ENCODE assay signal across 11 mouse cellular contexts in genomic region chr1:191557109-191557508, GRCm38 (mm10). TPM values are rescaled to one million over a fixed set of nuclear protein-coding genes. Genes with fewer than 3 reads are reported as not detected.
DNase-seq lines count a peak whose midpoint lies in the region; ATAC-seq and TF ChIP-seq lines count a peak whose summit lies in the region.
"Had no signal": no experiment of that assay in that cellular context is flagged by ENCODE, and none has a peak within 500 bp of the region (broad histone marks: within the 10 kb centered on the region; RNA-seq: fewer than 3 reads in every experiment).

No protein-coding gene starts in this region.

- no peak overlapping the region for H3K4me3 ChIP-seq in liver, postnatal 0 days (ENCODE audit: low read depth, low read length)
- no peak overlapping the region for H3K4me3 ChIP-seq in liver, embryonic 11.5 days (ENCODE audit: low read depth, low read length)
- no peak overlapping the region for H3K4me3 ChIP-seq in heart, embryonic 16.5 days (ENCODE audit: low read length)
- H3K4me3 ChIP-seq in myocyte, result no peak overlapping the region
- no peak overlapping the region for H3K4me3 ChIP-seq in midbrain, postnatal 0 days (ENCODE audit: low read depth, low read length)
- H3K4me3 ChIP-seq: erythroblast, embryonic 14.5 days had no signal

- H3K36me3 ChIP-seq in liver, postnatal 0 days (replicated peaks; ENCODE audit: insufficient read depth, low read length), result peaks cover 52% of the 10 kb centered on the region
- H3K36me3 ChIP-seq in liver, embryonic 11.5 days (ENCODE audit: control insufficient read depth, insufficient read depth, low read length), result peaks cover 28% of the 10 kb centered on the region
- peaks cover 16% of the 10 kb centered on the region; the same call in 1 of the 2 replicates for H3K36me3 ChIP-seq in heart, embryonic 16.5 days (ENCODE audit: control insufficient read depth, insufficient read depth)
- peaks cover 15% of the 10 kb centered on the region for H3K36me3 ChIP-seq in myocyte (ENCODE audit: control insufficient read depth, insufficient read depth)
- no peaks in the 10 kb centered on the region for H3K36me3 ChIP-seq in midbrain, postnatal 0 days (ENCODE audit: insufficient read depth, low read length)

- peak; percentile 15 to 48 for DNase-seq in heart, adult 18-20 months
- DNase-seq in heart, postnatal 25 days (ENCODE audit: low spot score), result no peak
- DNase-seq in liver, postnatal 0 days, result no peak
- DNase-seq in liver, embryonic 11.5 days (ENCODE audit: low spot score), result no peak
- no peak for DNase-seq in Muller cell, postnatal 12 days (ENCODE audit: inconsistent ontology term)
- no peak for DNase-seq in midbrain, postnatal 0 days (ENCODE audit: low spot score)
- DNase-seq: thymus, postnatal 25 days had no signal

- H3K9me3 ChIP-seq in liver, postnatal 0 days (ENCODE audit: low read length), result no peaks in the 10 kb centered on the region
- H3K9me3 ChIP-seq in liver, embryonic 11.5 days (ENCODE audit: control insufficient read depth, low read length), result no peaks in the 10 kb centered on the region
- H3K9me3 ChIP-seq in heart, embryonic 16.5 days (replicated peaks; ENCODE audit: control insufficient read depth, low read length), result no peaks in the 10 kb centered on the region
- H3K9me3 ChIP-seq in midbrain, postnatal 0 days (ENCODE audit: low read length), result no peaks in the 10 kb centered on the region

- H3K4me1 ChIP-seq in liver, postnatal 0 days (ENCODE audit: insufficient read depth), result no peaks in the 10 kb centered on the region
- H3K4me1 ChIP-seq in liver, embryonic 11.5 days (replicated peaks; ENCODE audit: control insufficient read depth, insufficient read depth, low read length), result no peaks in the 10 kb centered on the region
- no peaks in the 10 kb centered on the region for H3K4me1 ChIP-seq in heart, embryonic 16.5 days (ENCODE audit: control insufficient read depth, insufficient read depth, low read length)
- no peaks in the 10 kb centered on the region for H3K4me1 ChIP-seq in midbrain, postnatal 0 days (ENCODE audit: insufficient read depth, low read length)

- TF ChIP-seq CTCF in liver, postnatal 0 days (IDR thresholded peaks at IDR 0.05; ENCODE audit: low read depth), result no peak
- TF ChIP-seq CTCF in midbrain, postnatal 0 days (IDR thresholded peaks at IDR 0.05), result no peak

- no peaks in the 10 kb centered on the region for H3K27me3 ChIP-seq in liver, postnatal 0 days (ENCODE audit: insufficient read depth, low read length)
- no peaks in the 10 kb centered on the region for H3K27me3 ChIP-seq in liver, embryonic 11.5 days (replicated peaks; ENCODE audit: control insufficient read depth, insufficient read depth, low read length)
- no peaks in the 10 kb centered on the region for H3K27me3 ChIP-seq in heart, embryonic 16.5 days (ENCODE audit: control insufficient read depth, insufficient read depth, low read length)
- H3K27me3 ChIP-seq in myocyte (ENCODE audit: control insufficient read depth, insufficient read depth, insufficient read length), result no peaks in the 10 kb centered on the region
- no peaks in the 10 kb centered on the region for H3K27me3 ChIP-seq in midbrain, postnatal 0 days (ENCODE audit: insufficient read depth, low read length)

- peak; percentile 60; the same call in 1 of the 2 replicates for TF ChIP-seq EP300 in liver, postnatal 0 days (IDR thresholded peaks at IDR 0.05; ENCODE audit: low read depth)

- 74% methylated on average over 8 of the region's 8 CpGs for WGBS in liver, postnatal 0 days (ENCODE audit: insufficient replicate concordance)
- 76% methylated on average over 8 of the region's 8 CpGs for WGBS in liver, embryonic 11.5 days
- WGBS in heart, embryonic 16.5 days, result 61% methylated on average over 8 of the region's 8 CpGs
- WGBS in midbrain, postnatal 0 days, result 88% methylated on average over 8 of the region's 8 CpGs

- no peak overlapping the region for H3K9ac ChIP-seq in liver, postnatal 0 days (replicated peaks)
- H3K9ac ChIP-seq in liver, embryonic 11.5 days (ENCODE audit: low read depth, low read length), result no peak overlapping the region
- H3K9ac ChIP-seq in heart, embryonic 16.5 days (ENCODE audit: low read length), result no peak overlapping the region
- H3K9ac ChIP-seq in midbrain, postnatal 0 days (replicated peaks; ENCODE audit: low read length, poor library complexity, severe bottlenecking), result no peak overlapping the region

- no peak overlapping the region for H3K27ac ChIP-seq in liver, postnatal 0 days (ENCODE audit: low read depth)
- H3K27ac ChIP-seq in liver, embryonic 11.5 days (ENCODE audit: low read depth, low read length), result no peak overlapping the region
- no peak overlapping the region for H3K27ac ChIP-seq in heart, embryonic 16.5 days (ENCODE audit: low read length)
- no peak overlapping the region for H3K27ac ChIP-seq in midbrain, postnatal 0 days (ENCODE audit: low read depth, low read length)

- peak; percentile 25; the same call in 1 of the 2 replicates for ATAC-seq in liver, postnatal 0 days
- no peak for ATAC-seq in liver, embryonic 11.5 days (replicated peaks; ENCODE audit: low FRiP score)
- peak; percentile 55; the same call in 1 of the 2 replicates for ATAC-seq in heart, embryonic 16.5 days (replicated peaks; ENCODE audit: extremely low read depth, insufficient read depth, low FRiP score)
- ATAC-seq in midbrain, postnatal 0 days (ENCODE audit: low FRiP score), result no peak
- ATAC-seq: CD4-positive, CD25-positive, alpha-beta regulatory T cell, adult 4 months had no signal

- H3ac ChIP-seq in myocyte (ENCODE audit: control insufficient read depth, insufficient read length), result no peak overlapping the region

- TF ChIP-seq POLR2A in myocyte (IDR thresholded peaks at IDR 0.05; ENCODE audit: insufficient read length, low read depth), result no peak

- intact Hi-C loops in heart, postnatal 25 days (cut with DNase I), result no loop called here

- H3K4me2 ChIP-seq in liver, postnatal 0 days (ENCODE audit: low read depth, low read length), result no peak overlapping the region
- no peak overlapping the region for H3K4me2 ChIP-seq in liver, embryonic 11.5 days
- no peak overlapping the region for H3K4me2 ChIP-seq in heart, embryonic 16.5 days (ENCODE audit: low read depth, low read length)
- H3K4me2 ChIP-seq in myocyte (ENCODE audit: low read depth), result no peak overlapping the region
- H3K4me2 ChIP-seq in midbrain, postnatal 0 days (ENCODE audit: low read depth, low read length, poor library complexity, severe bottlenecking), result no peak overlapping the region

- no peaks in the 10 kb centered on the region for H3K79me2 ChIP-seq in myocyte (ENCODE audit: control insufficient read depth, insufficient read depth)

TF ChIP-seq in myocyte, 11 proteins besides CTCF, POLR2A, EP300 and RAD21:
- TF ChIP-seq USF1 (IDR thresholded peaks at IDR 0.05; ENCODE audit: low read depth), result peak; percentile 71
- peak in 1 of 3 experiments; percentile 36 for TF ChIP-seq MYOD1 (IDR thresholded peaks at IDR 0.05; ENCODE audit: control insufficient read depth in 1 of 3, insufficient read length in 2 of 3, low read depth in 2 of 3)
- no peak for TF ChIP-seq TCF3 (IDR thresholded peaks at IDR 0.05; ENCODE audit: insufficient read length, low read depth)

RNA-seq across cellular contexts. Expression of gene Dtl, which starts 18.2 kb away (rescaled TPM):
- total RNA-seq in heart, adult 18-20 months (2021), result under 1 TPM; 0.12 to 0.15 TPM
- total RNA-seq in heart, postnatal 25 days (2021), result under 1 TPM; 0.31 TPM
- polyA plus RNA-seq in liver, postnatal 0 days (2015; fragmentation: Nextera tagmentation; extraction: Ambion mirVana), result 10.7 and 11.8 TPM in 2 replicates
- polyA plus RNA-seq in liver, embryonic 11.5 days (2014; fragmentation: Nextera tagmentation; extraction: Ambion mirVana), result 70.9 and 79.9 TPM in 2 replicates
- 23.9 and 26.9 TPM in 2 replicates for polyA plus RNA-seq in heart, embryonic 16.5 days (2015; fragmentation: Nextera tagmentation; extraction: Ambion mirVana)
- 1.2 TPM for polyA plus RNA-seq in myocyte (2012; fragmentation: generic; extraction: Trizol)
- 2.5 and 3.1 TPM in 2 replicates for total RNA-seq in midbrain, postnatal 0 days (2014; rRNA removed)
- 1.7 and 2.0 TPM in 2 replicates for polyA plus RNA-seq in midbrain, postnatal 0 days (2015; fragmentation: Nextera tagmentation; extraction: Ambion mirVana)

RNA-seq across cellular contexts. Expression of gene Ints7, which starts 18.3 kb away (rescaled TPM):
- total RNA-seq in heart, adult 18-20 months (2021), result 10 to 100 TPM in 1 of 2 experiments, 1 to 10 TPM in 1; 8.4 to 11.0 TPM
- 10 to 100 TPM; 12.4 to 13.2 TPM for total RNA-seq in heart, postnatal 25 days (2021)
- polyA plus RNA-seq in liver, postnatal 0 days (2015; fragmentation: Nextera tagmentation; extraction: Ambion mirVana), result 9.3 and 11.0 TPM in 2 replicates
- polyA plus RNA-seq in liver, embryonic 11.5 days (2014; fragmentation: Nextera tagmentation; extraction: Ambion mirVana), result 54.1 and 57.6 TPM in 2 replicates
- polyA plus RNA-seq in heart, embryonic 16.5 days (2015; fragmentation: Nextera tagmentation; extraction: Ambion mirVana), result 34.1 and 35.4 TPM in 2 replicates
- 17.5 TPM for polyA plus RNA-seq in myocyte (2012; fragmentation: generic; extraction: Trizol)
- total RNA-seq in midbrain, postnatal 0 days (2014; rRNA removed), result 33.1 and 40.4 TPM in 2 replicates
- polyA plus RNA-seq in midbrain, postnatal 0 days (2015; fragmentation: Nextera tagmentation; extraction: Ambion mirVana), result 24.6 and 27.0 TPM in 2 replicates

Comparison
In these comparisons a context has a peak if more than half of its experiments do, and no peak if none do; other contexts are left out.
1. DNase-seq: peak in heart, adult 18-20 months (2 of 2); none in heart, postnatal 25 days (single experiment), liver, postnatal 0 days (single experiment), liver, embryonic 11.5 days (single experiment), Muller cell, postnatal 12 days (single experiment) and midbrain, postnatal 0 days (single experiment).
2. ATAC-seq: peak in liver, postnatal 0 days (single experiment) and heart, embryonic 16.5 days (single experiment); none in liver, embryonic 11.5 days (single experiment) and midbrain, postnatal 0 days (single experiment).